In genomic region chr16:37868506-37869469, GRCm38 (mm10) we compare ENCODE assay signal across 7 mouse cellular contexts. TPM values are rescaled to one million over a fixed set of nuclear protein-coding genes. Genes with fewer than 3 reads are reported as not detected.
A peak's percentile ranks its signal among the peaks of the same experiment; 100 is the strongest.
DNase-seq lines count a peak whose midpoint lies in the region; ATAC-seq and TF ChIP-seq lines count a peak whose summit lies in the region.

No protein-coding gene starts in this region.

- no peak for TF ChIP-seq CTCF in E14TG2a.4 (conservative IDR thresholded peaks at IDR 0.05; ENCODE audit: low read length)
- no peak for TF ChIP-seq CTCF in heart, postnatal 0 days (IDR thresholded peaks at IDR 0.05; ENCODE audit: low read depth)
- TF ChIP-seq CTCF in layer of hippocampus, adult 2 months (conservative IDR thresholded peaks at IDR 0.05): no peak

- peak; percentile 54 for ATAC-seq in activated CD4-positive, CD25-positive, alpha-beta regulatory T cell, adult 4 months
- ATAC-seq in embryonic facial prominence, embryonic 15.5 days (ENCODE audit: insufficient number of reproducible peaks, low FRiP score, low TSS enrichment, low read depth): peak; percentile 80
- peak; percentile 49 for ATAC-seq in heart, postnatal 0 days (ENCODE audit: insufficient read depth, low read depth)

- peak overlapping the region; percentile 77 for H3K4me2 ChIP-seq in embryonic facial prominence, embryonic 15.5 days (replicated peaks)
- peak overlapping the region; percentile 78 for H3K4me2 ChIP-seq in heart, postnatal 0 days (ENCODE audit: low read depth, low read length)

- WGBS in embryonic facial prominence, embryonic 15.5 days: under 1% methylated on average over 69 of the region's 87 CpGs
- under 1% methylated on average over 81 of the region's 87 CpGs for WGBS in heart, postnatal 0 days

- H3K36me3 ChIP-seq in E14TG2a.4 (ENCODE audit: insufficient read depth, low read length): peaks cover 13% of the 10 kb centered on the region; the same call in 1 of the 2 replicates
- no peaks in the 10 kb centered on the region for H3K36me3 ChIP-seq in embryonic facial prominence, embryonic 15.5 days
- H3K36me3 ChIP-seq in heart, postnatal 0 days (replicated peaks; ENCODE audit: control insufficient read depth, insufficient read depth, low read length): no peaks in the 10 kb centered on the region

- H3K27ac ChIP-seq in embryonic facial prominence, embryonic 15.5 days (replicated peaks): peak overlapping the region; percentile 99
- peak overlapping the region; percentile 95 for H3K27ac ChIP-seq in heart, postnatal 0 days (ENCODE audit: low read depth)
- peak overlapping the region; percentile 100 for H3K27ac ChIP-seq in layer of hippocampus, adult 2 months

- peak overlapping the region; percentile 89 for H3K9ac ChIP-seq in embryonic facial prominence, embryonic 15.5 days
- H3K9ac ChIP-seq in heart, postnatal 0 days (replicated peaks; ENCODE audit: low read depth, low read length): peak overlapping the region; percentile 91

- no peak for DNase-seq in heart, postnatal 0 days (ENCODE audit: low spot score)
- DNase-seq in layer of hippocampus, adult 2 months (ENCODE audit: low spot score in 2 of 2): peak in 1 of 2 experiments; percentile 23
- DNase-seq in lung, postnatal 10 days: peak; percentile 54
- peak; percentile 24 to 36 for DNase-seq in right cerebral cortex, postnatal 36 days (ENCODE audit: low spot score in 2 of 2)

- H3K4me3 ChIP-seq in E14TG2a.4 (replicated peaks; ENCODE audit: low read length): peak overlapping the region; percentile 92
- H3K4me3 ChIP-seq in embryonic facial prominence, embryonic 15.5 days (replicated peaks): peak overlapping the region; percentile 98
- H3K4me3 ChIP-seq in heart, postnatal 0 days (ENCODE audit: low read depth, low read length): peak overlapping the region; percentile 81
- H3K4me3 ChIP-seq in layer of hippocampus, adult 2 months: peak overlapping the region; percentile 77

- no peaks in the 10 kb centered on the region for H3K9me3 ChIP-seq in E14TG2a.4 (ENCODE audit: low read length)
- no peaks in the 10 kb centered on the region for H3K9me3 ChIP-seq in embryonic facial prominence, embryonic 15.5 days (replicated peaks)
- no peaks in the 10 kb centered on the region for H3K9me3 ChIP-seq in heart, postnatal 0 days (replicated peaks; ENCODE audit: control insufficient read depth, low read length)

- TF ChIP-seq EP300 in heart, postnatal 0 days (IDR thresholded peaks at IDR 0.05; ENCODE audit: low read depth): no peak

- H3K27me3 ChIP-seq in E14TG2a.4 (ENCODE audit: insufficient read depth, low read length): peaks cover 5% of the 10 kb centered on the region; the same call in 1 of the 2 replicates
- H3K27me3 ChIP-seq in embryonic facial prominence, embryonic 15.5 days: no peaks in the 10 kb centered on the region
- H3K27me3 ChIP-seq in heart, postnatal 0 days (ENCODE audit: control insufficient read depth, insufficient read depth, low read length): no peaks in the 10 kb centered on the region

- H3K4me1 ChIP-seq in E14TG2a.4 (replicated peaks; ENCODE audit: low read depth, low read length): peaks cover 25% of the 10 kb centered on the region
- H3K4me1 ChIP-seq in embryonic facial prominence, embryonic 15.5 days: peaks cover 19% of the 10 kb centered on the region
- peaks cover 28% of the 10 kb centered on the region for H3K4me1 ChIP-seq in heart, postnatal 0 days (ENCODE audit: control insufficient read depth, insufficient read depth)

RNA-seq across cellular contexts. Expression of gene Lrrc58, which starts 0.6 kb away (rescaled TPM):
- 10 to 100 TPM; 18.0 to 20.2 TPM for polyA plus RNA-seq in activated CD4-positive, CD25-positive, alpha-beta regulatory T cell, adult 4 months (2017; shearing (Covaris generic))
- polyA plus RNA-seq in embryonic facial prominence, embryonic 15.5 days (2015; fragmentation: Nextera tagmentation; extraction: Ambion mirVana): 53.8 and 56.7 TPM in 2 replicates
- 57.6 and 69.2 TPM in 2 replicates for total RNA-seq in heart, postnatal 0 days (2014; rRNA removed; ENCODE audit: low replicate concordance)
- 23.7 and 24.2 TPM in 2 replicates for polyA plus RNA-seq in heart, postnatal 0 days (2015; fragmentation: Nextera tagmentation; extraction: Ambion mirVana)
- total RNA-seq in layer of hippocampus, adult 2 months (2021): 100 to 1,000 TPM in 1 of 2 experiments, 10 to 100 TPM in 1; 97.2 to 102 TPM

RNA-seq across cellular contexts. Expression of gene Gm36028, which starts 7.8 kb away (rescaled TPM):
- not detected for polyA plus RNA-seq in activated CD4-positive, CD25-positive, alpha-beta regulatory T cell, adult 4 months (2017; shearing (Covaris generic))
- polyA plus RNA-seq in embryonic facial prominence, embryonic 15.5 days (2015; fragmentation: Nextera tagmentation; extraction: Ambion mirVana): 0.19 and 0.20 TPM in 2 replicates
- 3.7 and 8.4 TPM in 2 replicates for total RNA-seq in heart, postnatal 0 days (2014; rRNA removed; ENCODE audit: low replicate concordance)
- polyA plus RNA-seq in heart, postnatal 0 days (2015; fragmentation: Nextera tagmentation; extraction: Ambion mirVana): 3.5 and 4.2 TPM in 2 replicates
- total RNA-seq in layer of hippocampus, adult 2 months (2021): not detected

RNA-seq across cellular contexts. Expression of gene Gpr156, which starts 47.5 kb away (rescaled TPM):
- not detected for polyA plus RNA-seq in activated CD4-positive, CD25-positive, alpha-beta regulatory T cell, adult 4 months (2017; shearing (Covaris generic))
- 0.23 and 0.39 TPM in 2 replicates for polyA plus RNA-seq in embryonic facial prominence, embryonic 15.5 days (2015; fragmentation: Nextera tagmentation; extraction: Ambion mirVana)
- total RNA-seq in heart, postnatal 0 days (2014; rRNA removed; ENCODE audit: low replicate concordance): 0.34 and 0.93 TPM in 2 replicates
- polyA plus RNA-seq in heart, postnatal 0 days (2015; fragmentation: Nextera tagmentation; extraction: Ambion mirVana): 0.04 and 0.10 TPM in 2 replicates
- total RNA-seq in layer of hippocampus, adult 2 months (2021): under 1 TPM; 0.74 to 0.81 TPM
